Mouse (Mus musculus) neural tube, embryonic 11.5 days (tissue): ENCODE data around the gene Htt. TPM values are rescaled to one million over a fixed set of nuclear protein-coding genes. Genes with fewer than 3 reads are reported as not detected.
"Not testable (repeated sequence)": the region's sequence is repeated elsewhere in the genome, so short reads cannot be mapped to it uniquely, and the experiment has no call there.

Experiments used
- ATAC-seq: fragments of 200-750 bp; cut with Nextera tagmentation; 2 replicates; pipeline ENCODE4 v1.8.0; 2017; ENCODE audit warnings: moderate number of reproducible peaks, mild to moderate bottlenecking, moderate TSS enrichment, moderate library complexity; ENCODE audit not compliant: insufficient read depth, low FRiP score, low TSS enrichment
- DNase-seq: peaks from one replicate; pipeline ENCODE4 v3.0.0-alpha.2; 2015; ENCODE audit warnings: low spot score
- H3K27ac ChIP-seq: fragments of 300-500 bp; sonication (generic); 2 replicates; pipeline ENCODE4 v1.5.1; 2014; ENCODE audit warnings: low read depth, mild to moderate bottlenecking, low read length
- H3K27me3 ChIP-seq: fragments of 300-500 bp; sonication (generic); 2 replicates; pipeline ENCODE4 v1.6.1; 2014; ENCODE audit warnings: mild to moderate bottlenecking, low read length, mixed read lengths; ENCODE audit not compliant: control insufficient read depth, insufficient read depth
- H3K36me3 ChIP-seq: fragments of 300-500 bp; sonication (generic); 2 replicates; pipeline ENCODE4 v1.6.1; 2014; ENCODE audit warnings: mild to moderate bottlenecking, low read length, moderate library complexity, mixed read lengths; ENCODE audit not compliant: control insufficient read depth, insufficient read depth
- H3K4me1 ChIP-seq: fragments of 300-500 bp; sonication (generic); 2 replicates; pipeline ENCODE4 v1.6.1; 2014; ENCODE audit warnings: low read length, mixed read lengths; ENCODE audit not compliant: control insufficient read depth, insufficient read depth
- H3K4me2 ChIP-seq: fragments of 300-500 bp; sonication (generic); 2 replicates; pipeline ENCODE4 v1.6.1; 2014; ENCODE audit warnings: low read depth, mild to moderate bottlenecking, moderate library complexity
- H3K4me3 ChIP-seq: fragments of 300-500 bp; sonication (generic); 2 replicates; pipeline ENCODE4 v1.5.1; 2014; ENCODE audit warnings: low read depth, low read length
- H3K9ac ChIP-seq: fragments of 300-500 bp; sonication (generic); 2 replicates; pipeline ENCODE4 v1.6.1; 2014; ENCODE audit warnings: mild to moderate bottlenecking, low read length
- H3K9me3 ChIP-seq: fragments of 300-500 bp; sonication (generic); 2 replicates; pipeline ENCODE4 v1.6.1; 2016; ENCODE audit warnings: low read length; ENCODE audit not compliant: control insufficient read depth
- WGBS: fragments of 180-500 bp; shearing (Covaris S2); extraction: QIAGEN DNeasy Blood & Tissue Kit; methylation state at CpG from one replicate; pipeline ENCODE4 v1.1.7; 2014; 5-methylcytosine and 5-hydroxymethylcytosine counted together
- polyA plus RNA-seq: library from polyadenylated mRNA; unstranded; fragments of >200 nt; fragmentation: Nextera tagmentation; extraction: Ambion mirVana; gene quantifications from 2 replicates; pipeline ENCODE4 v1.2.1, GENCODE M21; 2014

Gene Htt
- polyA plus RNA-seq, 1 experiment from 2014 or later: 16.3 TPM

GRCm38 (mm10) chr5:34854079-34854478 lies 92.5 kb downstream of the Htt start:
- WGBS: 94% methylated on average over 3 of the region's 3 CpGs
- H3K4me2 ChIP-seq: no peak overlapping the region
- peaks cover 8% of the 10 kb centered on the region for H3K36me3 ChIP-seq

GRCm38 (mm10) chr5:34865367-34865766 lies 103.8 kb downstream of the Htt start:
- ATAC-seq: no peak
- H3K27ac ChIP-seq: no peak overlapping the region
- 96% methylated on average over 5 of the region's 5 CpGs for WGBS
- H3K27me3 ChIP-seq: no peaks in the 10 kb centered on the region
- no peak overlapping the region for H3K4me3 ChIP-seq
- no peak for DNase-seq
- H3K4me1 ChIP-seq: no peaks in the 10 kb centered on the region
- no peaks in the 10 kb centered on the region for H3K9me3 ChIP-seq
- H3K36me3 ChIP-seq: peaks cover 5% of the 10 kb centered on the region; the same call in 1 of the 2 replicates
- no peak overlapping the region for H3K4me2 ChIP-seq
- H3K9ac ChIP-seq: no peak overlapping the region

More at GRCm38 (mm10) chr5:34854079-34854478, 92.5 kb downstream of the Htt start:
- Histone ChIP-seq H3K9ac (no peak overlapping the region), H3K27ac (no peak overlapping the region), H3K27me3 (no peaks in the 10 kb centered on the region), H3K4me3 (no peak overlapping the region), H3K4me1 (no peaks in the 10 kb centered on the region), H3K9me3 (no peaks in the 10 kb centered on the region)
- no peak for DNase-seq
- ATAC-seq: no peak

GRCm38 (mm10) chr5:34880307-34880706 lies 118.8 kb downstream of the Htt start:
- 93% methylated on average over 3 of the region's 3 CpGs for WGBS
- not testable (repeated sequence) for ATAC-seq, H3K4me2 ChIP-seq, H3K27me3 ChIP-seq, H3K27ac ChIP-seq, H3K4me3 ChIP-seq, H3K4me1 ChIP-seq, DNase-seq, H3K9ac ChIP-seq, H3K9me3 ChIP-seq
- H3K36me3 ChIP-seq: peaks cover 10% of the 10 kb centered on the region

DNA sequence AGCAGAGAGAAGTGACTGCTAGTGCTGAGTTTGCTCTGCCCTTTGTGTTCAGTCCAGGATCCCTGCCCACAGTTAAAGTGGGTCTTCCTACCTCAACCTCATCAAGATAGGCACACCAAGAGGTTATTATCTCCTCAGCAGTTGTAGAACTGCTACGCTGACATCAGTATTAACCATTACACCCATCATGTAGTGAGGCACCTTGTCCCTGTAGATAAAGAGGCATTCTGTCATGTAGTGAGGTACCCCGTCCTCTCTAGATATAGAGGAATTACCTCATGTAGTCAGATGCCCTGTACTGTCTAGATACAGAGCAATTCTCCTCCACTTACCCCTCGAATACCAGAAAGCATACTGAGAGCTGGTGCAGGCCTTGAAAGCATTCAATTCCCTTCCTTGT lies 119.5 kb downstream of the Htt start:
- Histone ChIP-seq H3K36me3 (peaks cover 10% of the 10 kb centered on the region), H3K9ac (no peak overlapping the region), H3K27ac (no peak overlapping the region), H3K4me2 (no peak overlapping the region), H3K9me3 (no peaks in the 10 kb centered on the region), H3K27me3 (no peaks in the 10 kb centered on the region), H3K4me3 (no peak overlapping the region), H3K4me1 (no peaks in the 10 kb centered on the region)
- WGBS: 92% methylated on average over 3 of the region's 3 CpGs
- no peak for ATAC-seq
- DNase-seq: no peak

DNA sequence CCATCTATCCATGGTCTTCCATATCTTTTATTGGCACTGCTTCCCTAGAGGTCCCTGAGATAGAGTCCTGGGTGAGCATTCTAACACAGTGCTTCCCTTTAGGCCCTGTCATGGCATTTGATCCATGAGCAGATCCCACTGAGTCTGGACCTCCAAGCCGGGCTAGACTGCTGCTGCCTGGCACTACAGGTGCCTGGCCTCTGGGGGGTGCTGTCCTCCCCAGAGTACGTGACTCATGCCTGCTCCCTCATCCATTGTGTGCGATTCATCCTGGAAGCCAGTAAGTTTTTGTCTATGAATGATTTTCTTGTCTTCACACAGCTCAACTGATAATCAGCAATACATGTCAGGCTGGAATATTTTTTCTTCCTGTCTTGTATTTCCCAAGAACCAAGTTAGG lies 123.7 kb downstream of the Htt start:
- H3K9ac ChIP-seq: no peak overlapping the region
- no peak overlapping the region for H3K4me2 ChIP-seq
- H3K4me3 ChIP-seq: no peak overlapping the region
- no peaks in the 10 kb centered on the region for H3K9me3 ChIP-seq
- WGBS: 85% methylated on average over 3 of the region's 3 CpGs
- peaks cover 10% of the 10 kb centered on the region for H3K36me3 ChIP-seq
- DNase-seq (no peak), ATAC-seq (no peak)
- no peaks in the 10 kb centered on the region for H3K4me1 ChIP-seq
- H3K27me3 ChIP-seq: no peaks in the 10 kb centered on the region
- H3K27ac ChIP-seq: no peak overlapping the region

DNA sequence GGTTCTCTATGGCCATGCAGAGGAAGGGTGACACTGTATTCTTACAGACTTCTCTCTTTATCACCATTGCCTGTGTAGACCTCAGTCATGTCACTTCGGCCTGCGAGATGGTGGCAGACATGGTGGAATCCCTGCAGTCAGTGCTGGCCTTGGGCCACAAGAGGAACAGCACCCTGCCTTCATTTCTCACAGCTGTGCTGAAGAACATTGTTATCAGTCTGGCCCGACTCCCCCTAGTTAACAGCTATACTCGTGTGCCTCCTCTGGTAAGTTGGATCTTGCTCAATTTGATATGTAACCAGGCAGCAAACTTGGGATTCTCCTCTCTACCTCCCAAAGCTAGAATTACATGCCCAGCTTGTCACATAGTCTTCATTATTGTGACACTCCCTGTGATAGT lies 127.7 kb downstream of the Htt start:
- Histone ChIP-seq H3K4me1 (no peaks in the 10 kb centered on the region), H3K27me3 (no peaks in the 10 kb centered on the region), H3K4me3 (no peak overlapping the region), H3K9me3 (no peaks in the 10 kb centered on the region), H3K27ac (no peak overlapping the region), H3K4me2 (no peak overlapping the region), H3K9ac (no peak overlapping the region), H3K36me3 (peaks cover 5% of the 10 kb centered on the region)
- 96% methylated on average over 4 of the region's 4 CpGs for WGBS
- ATAC-seq: no peak
- DNase-seq: no peak

DNA sequence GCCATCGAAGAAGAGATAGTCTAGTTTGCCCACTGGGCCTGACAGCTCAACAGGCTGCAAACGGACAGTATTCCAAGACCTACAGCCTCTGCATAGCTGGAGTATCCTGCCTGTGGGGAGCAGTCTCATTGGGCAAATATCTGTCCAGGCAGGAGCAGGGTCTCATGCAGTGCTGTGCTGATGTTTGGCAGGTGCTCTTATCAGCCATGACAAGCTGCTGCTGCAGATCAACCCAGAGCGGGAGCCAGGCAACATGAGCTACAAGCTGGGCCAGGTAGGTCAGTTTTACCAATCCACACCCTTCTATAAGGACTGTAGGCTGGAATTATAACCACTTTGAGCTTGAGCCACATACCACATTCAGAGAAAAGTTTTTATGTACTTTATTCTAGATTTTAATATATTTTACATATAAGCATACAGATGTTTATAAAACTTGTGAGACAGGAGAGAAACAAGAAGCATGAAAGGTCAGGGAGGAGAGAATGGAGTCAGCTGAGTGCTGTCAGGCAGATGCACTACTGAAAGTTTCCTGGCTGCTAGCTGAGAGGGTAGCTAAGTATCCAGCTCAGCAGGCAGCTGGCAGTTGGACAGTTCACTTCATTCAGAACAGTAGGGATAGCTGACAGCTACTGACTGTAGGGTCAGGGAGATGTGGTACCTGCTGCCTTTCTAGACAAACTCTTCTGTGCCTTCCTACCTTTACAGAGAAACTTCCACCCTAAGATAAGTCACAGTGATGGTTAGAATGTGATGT lies 135.3 kb downstream of the Htt start:
- peaks cover 9% of the 10 kb centered on the region for H3K36me3 ChIP-seq
- WGBS: 88% methylated on average over 3 of the region's 3 CpGs
- no peak overlapping the region for H3K9ac ChIP-seq
- H3K27ac ChIP-seq: no peak overlapping the region
- no peak overlapping the region for H3K4me2 ChIP-seq
- H3K4me3 ChIP-seq: no peak overlapping the region
- no peaks in the 10 kb centered on the region for H3K9me3 ChIP-seq
- H3K27me3 ChIP-seq: no peaks in the 10 kb centered on the region
- DNase-seq: no peak
- no peaks in the 10 kb centered on the region for H3K4me1 ChIP-seq
- ATAC-seq: no peak

- no peak overlapping the region for H3K9ac ChIP-seq
- H3K4me1 ChIP-seq: no peaks in the 10 kb centered on the region
- H3K36me3 ChIP-seq: peaks cover 9% of the 10 kb centered on the region
- ATAC-seq (no peak), DNase-seq (no peak)
- WGBS: 95% methylated on average over 6 of the region's 6 CpGs
- H3K9me3 ChIP-seq: no peaks in the 10 kb centered on the region
- no peak overlapping the region for H3K4me2 ChIP-seq
- H3K4me3 ChIP-seq: no peak overlapping the region
- H3K27me3 ChIP-seq: no peaks in the 10 kb centered on the region
- H3K27ac ChIP-seq: no peak overlapping the region
Measured at GRCm38 (mm10) chr5:34899787-34900469, 138.4 kb downstream of the Htt start.

- H3K4me2 ChIP-seq: no peak overlapping the region
- H3K9me3 ChIP-seq: no peaks in the 10 kb centered on the region
- no peak overlapping the region for H3K4me3 ChIP-seq
- H3K27me3 ChIP-seq: no peaks in the 10 kb centered on the region
- no peak overlapping the region for H3K27ac ChIP-seq
- DNase-seq: no peak
- H3K36me3 ChIP-seq: peaks cover 18% of the 10 kb centered on the region
- H3K9ac ChIP-seq: no peak overlapping the region
- no peaks in the 10 kb centered on the region for H3K4me1 ChIP-seq
- no peak for ATAC-seq
Measured at GRCm38 (mm10) chr5:34902371-34902770, 140.8 kb downstream of the Htt start.
